Mouse (Mus musculus): ENCODE results near the gene Hnrnph1. TPM values are rescaled to one million over a fixed set of nuclear protein-coding genes. Genes with fewer than 3 reads are reported as not detected.

The Hnrnph1 gene
- total RNA-seq (2014; rRNA removed) (171 and 176 TPM in 2 replicates), polyA plus RNA-seq (2015; fragmentation: Nextera tagmentation; extraction: Ambion mirVana) (244 and 249 TPM in 2 replicates)

GRCm38 (mm10) chr11:50376911-50377891 is at the start of gene Hnrnph1:
TSS of gene Hnrnph1 (plus strand) at chr11:50376990.
- Histone ChIP-seq H3K27ac (peak within 1 kb of the TSS; percentile 99), H3K9me3 (ENCODE audit: low read length) (no peaks in the 10 kb centered on the region), H3K36me3 (ENCODE audit: insufficient read depth, low read length) (peaks cover 5% of the 10 kb centered on the region; the same call in 1 of the 2 replicates), H3K27me3 (ENCODE audit: insufficient read depth, low read length) (no peaks in the 10 kb centered on the region), H3K4me2 (ENCODE audit: low read depth, low read length) (peak within 1 kb of the TSS; percentile 99), H3K4me1 (ENCODE audit: insufficient read depth, low read length) (peaks cover 11% of the 10 kb centered on the region), H3K4me3 (ENCODE audit: low read length) (peak within 1 kb of the TSS; percentile 80), H3K9ac (replicated peaks; ENCODE audit: low read length) (peak within 1 kb of the TSS; percentile 91)
- under 1% methylated on average over 73 of the region's 76 CpGs for WGBS
- ATAC-seq (peak; percentile 96), DNase-seq (ENCODE audit: low spot score) (peak; percentile 99)
- no peak for TF ChIP-seq CTCF (IDR thresholded peaks at IDR 0.05; ENCODE audit: low read depth)

GRCm38 (mm10) chr11:50328075-50328625 is 48.6 kb upstream of the Hnrnph1 start:
- H3K27ac ChIP-seq = no peak overlapping the region
- WGBS = 97% methylated on average over 3 of the region's 3 CpGs
- no peak overlapping the region for H3K4me2 ChIP-seq (ENCODE audit: low read depth, low read length)
- H3K4me3 ChIP-seq (ENCODE audit: low read length) = no peak overlapping the region
- H3K4me1 ChIP-seq (ENCODE audit: insufficient read depth, low read length) = peaks cover 11% of the 10 kb centered on the region
- no peaks in the 10 kb centered on the region for H3K36me3 ChIP-seq (ENCODE audit: insufficient read depth, low read length)
- no peak for TF ChIP-seq CTCF (IDR thresholded peaks at IDR 0.05; ENCODE audit: low read depth)
- no peaks in the 10 kb centered on the region for H3K9me3 ChIP-seq (ENCODE audit: low read length)
- no peaks in the 10 kb centered on the region for H3K27me3 ChIP-seq (ENCODE audit: insufficient read depth, low read length)
- H3K9ac ChIP-seq (replicated peaks; ENCODE audit: low read length) = no peak overlapping the region
- no peak for DNase-seq (ENCODE audit: low spot score)
- ATAC-seq = no peak

- DNase-seq (ENCODE audit: low spot score) (no peak), ATAC-seq (no peak)
- 100% methylated on average over 1 of the region's 1 CpGs for WGBS
- H3K4me2 ChIP-seq (ENCODE audit: low read depth, low read length) = no peak overlapping the region
- H3K4me1 ChIP-seq (ENCODE audit: insufficient read depth, low read length) = peaks cover 2% of the 10 kb centered on the region
- H3K9ac ChIP-seq (replicated peaks; ENCODE audit: low read length) = no peak overlapping the region
- TF ChIP-seq CTCF (IDR thresholded peaks at IDR 0.05; ENCODE audit: low read depth) = no peak
- H3K36me3 ChIP-seq (ENCODE audit: insufficient read depth, low read length) = no peaks in the 10 kb centered on the region
- no peak overlapping the region for H3K4me3 ChIP-seq (ENCODE audit: low read length)
- no peak overlapping the region for H3K27ac ChIP-seq
- H3K27me3 ChIP-seq (ENCODE audit: insufficient read depth, low read length) = no peaks in the 10 kb centered on the region
- no peaks in the 10 kb centered on the region for H3K9me3 ChIP-seq (ENCODE audit: low read length)
Measured at GRCm38 (mm10) chr11:50329378-50329777, 47.4 kb upstream of the Hnrnph1 start.

GRCm38 (mm10) chr11:50333181-50333580 is 43.6 kb upstream of the Hnrnph1 start:
- H3K36me3 ChIP-seq (ENCODE audit: insufficient read depth, low read length) = no peaks in the 10 kb centered on the region
- no peak for TF ChIP-seq CTCF (IDR thresholded peaks at IDR 0.05; ENCODE audit: low read depth)
- no peak overlapping the region for H3K4me2 ChIP-seq (ENCODE audit: low read depth, low read length)
- H3K4me1 ChIP-seq (ENCODE audit: insufficient read depth, low read length) = no peaks in the 10 kb centered on the region
- H3K4me3 ChIP-seq (ENCODE audit: low read length) = no peak overlapping the region
- DNase-seq (ENCODE audit: low spot score) (no peak), ATAC-seq (no peak)
- no peaks in the 10 kb centered on the region for H3K27me3 ChIP-seq (ENCODE audit: insufficient read depth, low read length)
- no peak overlapping the region for H3K9ac ChIP-seq (replicated peaks; ENCODE audit: low read length)
- H3K27ac ChIP-seq = no peak overlapping the region
- H3K9me3 ChIP-seq (ENCODE audit: low read length) = no peaks in the 10 kb centered on the region
- 85% methylated on average over 3 of the region's 3 CpGs for WGBS

- no peak overlapping the region for H3K27ac ChIP-seq
- 52% methylated on average over 1 of the region's 1 CpGs for WGBS
- no peak overlapping the region for H3K4me3 ChIP-seq (ENCODE audit: low read length)
Measured at GRCm38 (mm10) chr11:50336126-50336525, 40.7 kb upstream of the Hnrnph1 start.

GRCm38 (mm10) chr11:50336891-50337290 is 39.9 kb upstream of the Hnrnph1 start:
- ATAC-seq (no peak), DNase-seq (ENCODE audit: low spot score) (no peak)
- no peak overlapping the region for H3K9ac ChIP-seq (replicated peaks; ENCODE audit: low read length)
- no peaks in the 10 kb centered on the region for H3K9me3 ChIP-seq (ENCODE audit: low read length)
- H3K27me3 ChIP-seq (ENCODE audit: insufficient read depth, low read length) = no peaks in the 10 kb centered on the region
- no peaks in the 10 kb centered on the region for H3K4me1 ChIP-seq (ENCODE audit: insufficient read depth, low read length)
- no peak overlapping the region for H3K4me3 ChIP-seq (ENCODE audit: low read length)
- WGBS = 74% methylated on average over 4 of the region's 4 CpGs
- H3K36me3 ChIP-seq (ENCODE audit: insufficient read depth, low read length) = no peaks in the 10 kb centered on the region
- no peak overlapping the region for H3K4me2 ChIP-seq (ENCODE audit: low read depth, low read length)
- no peak for TF ChIP-seq CTCF (IDR thresholded peaks at IDR 0.05; ENCODE audit: low read depth)
- H3K27ac ChIP-seq = no peak overlapping the region

More at GRCm38 (mm10) chr11:50336126-50336525, 40.7 kb upstream of the Hnrnph1 start:
- DNase-seq (ENCODE audit: low spot score) (no peak), ATAC-seq (no peak)
- no peaks in the 10 kb centered on the region for H3K27me3 ChIP-seq (ENCODE audit: insufficient read depth, low read length)
- H3K4me2 ChIP-seq (ENCODE audit: low read depth, low read length) = no peak overlapping the region
- H3K9ac ChIP-seq (replicated peaks; ENCODE audit: low read length) = no peak overlapping the region
- H3K4me1 ChIP-seq (ENCODE audit: insufficient read depth, low read length) = no peaks in the 10 kb centered on the region
- H3K9me3 ChIP-seq (ENCODE audit: low read length) = no peaks in the 10 kb centered on the region
- TF ChIP-seq CTCF (IDR thresholded peaks at IDR 0.05; ENCODE audit: low read depth) = no peak
- H3K36me3 ChIP-seq (ENCODE audit: insufficient read depth, low read length) = no peaks in the 10 kb centered on the region

All from hindbrain, postnatal 0 days (tissue).